Mouse (Mus musculus) E14TG2a.4 (cell line): Measurements from ENCODE around the gene Ccdc82.

Experiments used
- CTCF ChIP-seq: conservative IDR thresholded peaks from 2 replicates; pipeline ENCODE4 v1.5.1; 2014; ENCODE audit warnings: low read length
- NANOG ChIP-seq: IDR thresholded peaks from 2 replicates; pipeline ENCODE4 v1.6.1; 2014; ENCODE audit warnings: borderline replicate concordance, low read length, mixed read lengths

DNA sequence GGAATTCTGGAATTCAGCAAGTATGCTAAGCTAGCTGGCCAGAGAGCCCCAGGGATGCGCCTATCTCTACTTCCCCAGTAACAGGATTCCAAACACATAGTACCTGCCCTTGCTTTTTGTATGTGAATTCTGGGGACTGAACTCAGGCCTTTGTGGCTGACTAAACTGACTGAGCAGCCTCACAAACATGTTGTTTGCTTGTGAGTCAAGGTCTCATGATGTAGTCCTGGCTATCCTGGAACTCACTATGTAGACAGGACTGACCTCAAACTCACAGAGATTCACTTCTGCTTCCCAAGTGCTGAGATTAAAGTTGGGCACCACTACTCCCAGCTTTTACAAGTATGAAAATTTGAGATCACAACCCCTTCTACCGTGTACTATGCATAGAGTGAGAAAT lies 67.2 kb downstream of the Ccdc82 start:
- no peak for TF ChIP-seq CTCF
- no peak for TF ChIP-seq NANOG
